Mouse (Mus musculus) thymus, postnatal 14 days (tissue): ENCODE data around the gene Slc46a1.

Source experiments
- DNase-seq: peaks from one replicate; pipeline ENCODE4 v3.0.0; 2021

The Slc46a1 gene

GRCm38 (mm10) chr11:78458740-78459139 lies 6.8 kb upstream of the Slc46a1 start:
- no peak for DNase-seq

DNA sequence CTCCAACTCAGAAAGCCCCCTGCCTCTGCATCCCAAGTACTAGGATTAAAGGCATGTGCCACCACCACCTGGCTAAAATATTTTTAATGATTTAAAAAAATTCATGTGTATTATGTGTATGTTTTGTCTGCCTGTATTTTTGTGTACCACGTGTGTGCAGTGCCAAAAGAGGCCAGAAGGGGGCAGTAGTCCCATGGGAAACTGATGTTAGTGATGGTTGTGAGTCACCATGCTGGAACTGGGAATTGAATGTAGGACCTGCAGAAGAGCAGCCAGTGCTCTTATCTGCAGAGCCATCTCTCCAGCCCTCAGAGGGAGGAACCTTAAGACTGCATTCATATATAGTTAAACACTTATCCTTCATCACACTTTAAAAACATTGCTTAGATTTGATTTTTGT lies 3.6 kb upstream of the Slc46a1 start:
- no peak for DNase-seq

DNA sequence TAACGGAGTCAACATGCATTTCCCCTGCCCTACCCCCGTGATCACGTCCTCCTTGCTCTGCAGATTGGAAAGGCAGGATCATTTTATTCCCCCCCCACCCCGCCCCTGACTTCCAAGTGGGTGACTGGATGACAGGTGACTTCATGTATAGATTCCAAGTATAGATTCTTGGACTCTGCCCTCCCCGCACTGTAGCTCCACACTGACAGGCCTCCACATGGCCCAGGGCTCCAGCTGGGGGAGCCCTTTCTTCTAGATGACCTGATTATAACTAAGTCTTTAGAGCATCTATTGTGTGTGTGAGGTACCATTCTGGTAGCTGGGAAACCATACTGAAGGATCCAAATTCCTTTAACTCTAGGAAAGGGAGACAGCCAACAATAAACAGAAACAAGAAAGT lies 2.8 kb upstream of the Slc46a1 start:
- DNase-seq, result no peak

GRCm38 (mm10) chr11:78463286-78464036 lies 2.0 kb upstream of the Slc46a1 start:
- no peak for DNase-seq

- no peak for DNase-seq
Measured at GRCm38 (mm10) chr11:78465116-78465515, 381 bp upstream of the Slc46a1 start.

DNA sequence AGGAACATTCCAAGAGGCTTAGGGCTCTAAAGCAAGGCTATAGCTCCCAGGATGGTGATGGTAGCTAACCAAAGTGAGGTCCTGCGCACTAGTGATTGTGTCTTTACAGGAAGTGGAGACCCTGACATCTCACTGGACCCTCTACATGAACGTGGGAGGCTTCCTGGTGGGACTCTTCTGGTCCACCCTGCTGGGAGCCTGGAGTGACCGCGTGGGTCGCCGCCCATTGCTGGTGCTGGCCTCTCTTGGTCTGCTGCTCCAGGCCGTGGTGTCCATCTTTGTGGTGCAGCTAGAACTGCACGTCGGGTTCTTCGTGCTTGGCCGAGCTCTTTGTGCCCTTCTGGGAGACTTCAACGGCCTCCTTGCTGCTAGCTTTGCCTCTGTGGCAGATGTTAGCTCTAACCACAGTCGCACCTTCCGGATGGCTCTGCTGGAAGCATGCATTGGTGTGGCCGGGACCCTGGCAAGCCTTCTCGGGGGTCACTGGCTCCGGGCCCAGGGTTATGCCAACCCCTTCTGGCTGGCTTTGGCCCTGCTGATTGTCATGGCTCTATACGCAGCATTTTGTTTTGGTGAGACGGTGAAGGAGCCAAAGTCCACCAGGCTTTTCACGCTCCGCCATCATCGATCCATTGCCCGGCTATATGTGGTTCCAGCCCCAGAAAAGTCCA lies 880 bp downstream of the Slc46a1 start:
- no peak for DNase-seq

DNA sequence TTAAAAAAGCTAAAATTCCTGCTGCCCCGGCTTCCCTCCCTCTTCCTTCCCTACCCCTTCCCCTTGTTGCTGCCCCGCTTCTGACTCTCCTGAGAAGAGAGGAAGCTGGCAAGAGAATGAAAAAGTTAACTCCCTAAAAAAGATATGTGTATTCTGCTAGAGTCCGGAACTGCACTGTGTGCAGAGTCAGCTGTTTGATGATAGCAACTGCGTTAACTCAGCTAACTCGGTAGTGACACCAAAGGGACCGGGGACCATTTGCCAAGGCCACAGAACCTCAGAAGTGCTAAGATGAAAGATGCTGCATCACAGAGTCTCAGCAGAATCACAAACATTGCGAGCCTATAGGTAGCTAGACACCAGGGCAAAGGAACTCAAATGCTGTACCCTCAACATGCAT lies 2.0 kb downstream of the Slc46a1 start:
- DNase-seq, result no peak

DNA sequence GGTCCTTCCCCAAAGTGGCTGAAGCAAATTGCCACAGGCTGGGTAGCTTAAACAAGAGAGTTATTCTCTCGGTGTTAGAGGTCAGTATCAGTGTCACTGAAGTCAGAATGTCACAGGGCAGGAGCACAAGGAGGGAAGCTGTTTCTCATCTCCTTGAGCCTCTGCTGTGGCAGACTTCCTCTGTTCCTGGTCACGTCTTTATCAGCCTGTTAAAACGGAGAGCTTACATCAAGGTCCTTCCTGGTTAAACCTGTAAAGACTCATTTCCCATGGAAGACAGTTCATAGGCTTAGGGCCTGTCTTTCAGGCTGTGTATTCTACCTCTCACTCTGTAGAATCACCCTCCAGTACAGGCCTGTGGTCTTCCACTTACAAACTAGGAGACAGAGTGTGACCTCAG lies 2.4 kb downstream of the Slc46a1 start:
- no peak for DNase-seq

- DNase-seq, result no peak
Measured at GRCm38 (mm10) chr11:78471326-78472103, 6.0 kb downstream of the Slc46a1 start.

GRCm38 (mm10) chr11:78475289-78475688 lies 9.8 kb downstream of the Slc46a1 start:
- no peak for DNase-seq

DNA sequence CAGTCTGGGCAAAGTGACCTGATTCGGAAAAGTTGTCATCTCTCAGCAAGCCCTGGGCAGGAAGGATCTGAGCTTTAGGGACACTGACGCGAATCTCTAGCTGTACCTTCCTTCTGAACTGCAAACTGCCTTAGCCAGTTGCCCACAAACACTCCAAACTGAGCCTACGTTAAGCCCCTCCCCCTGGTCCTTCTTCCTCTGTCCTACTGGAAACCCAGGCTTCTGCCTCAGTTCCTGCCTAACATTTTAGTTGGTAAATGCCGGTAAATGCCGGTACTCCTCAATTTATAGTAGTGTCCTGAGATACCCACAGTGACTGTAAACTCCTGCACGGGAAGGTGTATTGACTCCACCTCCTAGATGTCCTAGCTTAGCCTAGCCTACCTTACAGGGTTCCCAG lies 18.1 kb downstream of the Slc46a1 start:
- DNase-seq, result no peak

- peak; percentile 65 for DNase-seq
Measured at GRCm38 (mm10) chr11:78488168-78488567, 22.7 kb downstream of the Slc46a1 start.

DNA sequence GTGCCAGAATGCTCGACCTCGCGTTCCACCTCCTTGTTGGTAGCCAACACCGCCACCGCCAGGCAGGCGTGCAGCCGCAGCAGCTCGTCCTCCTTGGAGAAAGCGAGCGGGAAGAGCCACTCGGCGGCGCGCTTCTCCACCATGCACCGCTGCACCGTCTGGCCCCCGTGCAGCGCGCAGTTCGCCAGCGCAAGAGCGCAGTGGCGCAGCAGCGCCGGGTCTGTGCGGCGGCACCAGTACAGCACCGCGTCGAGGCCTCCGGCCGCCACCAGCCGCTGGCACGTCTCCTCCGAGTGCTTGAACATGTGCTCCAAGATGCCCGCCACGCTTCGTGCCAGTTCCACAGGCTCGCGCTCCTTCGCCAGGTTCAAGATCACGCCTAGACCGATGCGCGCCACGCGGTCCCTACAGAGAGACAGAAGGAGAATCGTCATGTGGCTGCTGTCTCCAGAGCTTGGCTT lies 25.3 kb downstream of the Slc46a1 start:
- peak; percentile 47 for DNase-seq

GRCm38 (mm10) chr11:78495904-78496303 lies 30.4 kb downstream of the Slc46a1 start:
- DNase-seq, result peak; percentile 35

GRCm38 (mm10) chr11:78497071-78497541 lies 31.6 kb downstream of the Slc46a1 start:
- DNase-seq, result peak; percentile 40

DNA sequence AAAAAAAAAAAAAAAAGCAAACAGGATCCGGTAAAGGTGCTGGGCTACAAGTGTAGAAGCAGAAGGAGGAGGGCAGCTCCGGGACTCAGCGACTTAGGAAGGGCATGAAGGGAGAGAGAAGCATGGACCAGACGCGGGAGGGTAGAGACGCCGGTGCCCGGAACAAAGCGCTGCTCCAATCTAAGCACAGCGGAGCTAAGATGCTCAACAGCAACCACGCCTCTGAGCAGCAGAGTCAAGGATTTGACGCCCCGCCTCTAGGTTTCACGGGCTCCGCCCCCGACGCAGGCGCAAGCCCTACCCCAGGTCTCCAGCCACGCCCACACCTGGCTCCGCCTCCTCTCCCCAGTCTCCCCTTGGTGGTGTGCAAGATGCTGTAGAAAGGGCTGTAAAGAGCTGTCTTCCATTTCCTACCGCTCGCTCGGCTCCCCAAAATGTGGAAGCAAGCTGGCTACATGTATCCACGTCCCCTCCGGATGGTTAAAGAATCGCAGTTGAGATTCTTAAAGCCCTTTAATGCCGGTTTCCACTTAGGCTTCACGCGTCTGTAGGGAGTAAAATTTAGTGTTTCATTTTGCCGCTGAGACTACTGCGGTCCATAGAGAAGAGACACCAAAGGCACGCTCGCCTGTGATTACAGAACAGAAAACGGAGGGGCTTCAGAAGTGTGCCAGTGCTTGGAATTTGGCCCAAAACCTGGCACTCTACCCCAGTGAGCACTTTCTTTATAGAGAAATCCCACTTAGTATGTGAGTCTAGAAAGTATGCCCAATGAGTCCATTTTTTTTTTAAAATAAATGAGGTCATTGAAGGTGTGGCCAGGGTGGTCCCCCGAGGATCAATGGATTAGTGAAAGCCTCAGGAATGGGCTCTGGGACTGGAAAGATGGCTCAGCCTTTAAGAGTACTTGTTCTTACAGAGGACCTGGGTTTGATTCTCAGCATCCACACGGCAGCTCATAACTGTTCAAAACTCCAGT lies 32.3 kb downstream of the Slc46a1 start, which contains the start of gene Sarm1:
Sarm1 (minus strand) TSS at position 211 of the 979 bp plus-strand sequence.
- peak; percentile 99 for DNase-seq

DNA sequence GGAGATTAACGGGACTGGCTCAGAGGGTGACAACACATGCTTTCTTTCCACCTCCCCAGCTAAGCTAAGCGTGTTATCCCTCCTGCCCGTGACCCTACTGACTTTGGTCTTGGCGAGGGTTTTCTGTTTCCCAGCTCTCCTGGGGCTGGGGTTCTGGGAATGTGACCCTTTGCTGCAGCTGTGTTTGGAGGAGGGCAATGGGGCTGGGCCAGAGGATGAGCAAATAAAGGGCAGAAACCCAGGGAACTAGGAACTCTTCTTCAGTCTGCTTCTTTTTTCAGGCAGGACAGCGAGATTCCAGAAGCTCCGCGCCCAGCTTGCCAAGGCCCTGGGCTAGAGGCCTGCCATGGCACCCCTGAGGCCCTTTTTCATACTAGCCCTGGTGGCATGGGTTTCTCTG lies 33.5 kb downstream of the Slc46a1 start, which contains the start of gene Vtn:
Vtn (plus strand) TSS at position 88 of the 400 bp plus-strand sequence.
- DNase-seq, result no peak

DNA sequence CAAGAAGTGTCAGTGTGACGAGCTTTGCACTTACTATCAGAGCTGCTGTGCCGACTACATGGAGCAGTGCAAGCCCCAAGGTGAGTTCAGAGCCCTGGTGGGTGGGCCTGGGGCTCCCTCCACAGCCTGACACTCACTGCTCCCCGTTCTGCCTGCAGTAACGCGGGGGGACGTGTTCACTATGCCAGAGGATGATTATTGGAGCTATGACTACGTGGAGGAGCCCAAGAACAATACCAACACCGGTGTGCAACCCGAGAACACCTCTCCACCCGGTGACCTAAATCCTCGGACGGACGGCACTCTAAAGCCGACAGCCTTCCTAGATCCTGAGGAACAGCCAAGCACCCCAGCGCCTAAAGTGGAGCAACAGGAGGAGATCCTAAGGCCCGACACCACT lies 34.0 kb downstream of the Slc46a1 start:
- no peak for DNase-seq

DNA sequence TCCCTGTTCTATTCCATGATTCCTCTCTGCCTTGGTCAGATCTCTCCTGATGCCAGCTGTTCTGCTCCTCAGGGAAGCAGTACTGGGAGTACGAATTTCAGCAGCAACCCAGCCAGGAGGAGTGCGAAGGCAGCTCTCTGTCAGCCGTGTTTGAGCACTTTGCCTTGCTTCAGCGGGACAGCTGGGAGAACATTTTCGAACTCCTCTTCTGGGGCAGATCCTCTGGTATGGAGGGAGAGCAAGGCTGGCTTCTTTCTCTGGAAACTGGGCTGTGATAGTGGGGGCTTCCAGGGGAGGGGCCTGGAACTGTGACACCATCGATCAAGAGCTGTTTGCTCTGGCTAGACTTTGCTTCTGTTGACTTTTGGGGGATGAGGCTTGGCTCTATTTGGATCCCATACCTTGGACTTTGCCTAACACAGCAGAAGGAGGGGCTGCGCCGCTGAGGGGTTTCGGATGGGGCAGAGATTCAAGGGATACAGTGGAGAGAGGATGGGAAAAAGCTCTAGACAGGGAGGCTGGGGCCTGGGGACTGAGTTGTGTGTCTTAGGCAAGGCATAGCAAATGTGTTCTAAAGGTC lies 35.2 kb downstream of the Slc46a1 start:
- no peak for DNase-seq

- no peak for DNase-seq
Measured at GRCm38 (mm10) chr11:78501529-78501928, 36.0 kb downstream of the Slc46a1 start.

GRCm38 (mm10) chr11:78502909-78503650 lies 37.6 kb downstream of the Slc46a1 start, which contains the start of gene Sebox:
Sebox (plus strand) TSS chr11:78503447.
- no peak for DNase-seq
